Mouse (Mus musculus): ENCODE results near the gene Tfe3.
"Not testable (repeated sequence)": the region's sequence is repeated elsewhere in the genome, so short reads cannot be mapped to it uniquely, and the experiment has no call there.

The Tfe3 gene

GRCm38 (mm10) chrX:7750432-7751116, 11.8 kb upstream of the Tfe3 start, which contains the start of gene Ccdc120:
Ccdc120 (minus strand) TSS chrX:7750905.
- DNase-seq (ENCODE audit: extremely low read depth, insufficient read length, low spot score): peak; percentile 82

- not testable (repeated sequence) for DNase-seq (ENCODE audit: extremely low read depth, insufficient read length, low spot score)
Observed at GRCm38 (mm10) chrX:7753627-7754026, 8.7 kb upstream of the Tfe3 start.

GRCm38 (mm10) chrX:7762921-7763197, 499 bp downstream of the Tfe3 start:
- no peak for DNase-seq (ENCODE audit: extremely low read depth, insufficient read length, low spot score)

- DNase-seq (ENCODE audit: extremely low read depth, insufficient read length, low spot score): peak; percentile 63
Observed at GRCm38 (mm10) chrX:7763631-7764393, 1.5 kb downstream of the Tfe3 start.

- no peak for DNase-seq (ENCODE audit: extremely low read depth, insufficient read length, low spot score)
Observed at GRCm38 (mm10) chrX:7764657-7765280, 2.4 kb downstream of the Tfe3 start.

GRCm38 (mm10) chrX:7765281-7765670, 2.9 kb downstream of the Tfe3 start:
- no peak for DNase-seq (ENCODE audit: extremely low read depth, insufficient read length, low spot score)

- DNase-seq (ENCODE audit: extremely low read depth, insufficient read length, low spot score): peak; percentile 80
Observed at GRCm38 (mm10) chrX:7765764-7766163, 3.4 kb downstream of the Tfe3 start.

GRCm38 (mm10) chrX:7769302-7770017, 7.1 kb downstream of the Tfe3 start:
- DNase-seq (ENCODE audit: extremely low read depth, insufficient read length, low spot score): no peak

- DNase-seq (ENCODE audit: extremely low read depth, insufficient read length, low spot score): no peak
Observed at GRCm38 (mm10) chrX:7772766-7773165, 10.4 kb downstream of the Tfe3 start.

- DNase-seq (ENCODE audit: extremely low read depth, insufficient read length, low spot score): no peak
Observed at GRCm38 (mm10) chrX:7775501-7776205, 13.3 kb downstream of the Tfe3 start.

GRCm38 (mm10) chrX:7776329-7777082, 14.1 kb downstream of the Tfe3 start:
- no peak for DNase-seq (ENCODE audit: extremely low read depth, insufficient read length, low spot score)

- no peak for DNase-seq (ENCODE audit: extremely low read depth, insufficient read length, low spot score)
Observed at GRCm38 (mm10) chrX:7778450-7779244, 16.3 kb downstream of the Tfe3 start.

GRCm38 (mm10) chrX:7779294-7779693, 16.9 kb downstream of the Tfe3 start:
- no peak for DNase-seq (ENCODE audit: extremely low read depth, insufficient read length, low spot score)

GRCm38 (mm10) chrX:7782603-7783092, 20.3 kb downstream of the Tfe3 start:
- no peak for DNase-seq (ENCODE audit: extremely low read depth, insufficient read length, low spot score)

GRCm38 (mm10) chrX:7789542-7790136, 27.3 kb downstream of the Tfe3 start, which contains the start of gene Gripap1:
Gripap1 (plus strand) TSS chrX:7789765.
- peak; percentile 68 for DNase-seq (ENCODE audit: extremely low read depth, insufficient read length, low spot score)

GRCm38 (mm10) chrX:7790309-7790708, 27.9 kb downstream of the Tfe3 start:
- no peak for DNase-seq (ENCODE audit: extremely low read depth, insufficient read length, low spot score)

GRCm38 (mm10) chrX:7793361-7793760, 31.0 kb downstream of the Tfe3 start:
- DNase-seq (ENCODE audit: extremely low read depth, insufficient read length, low spot score): no peak

GRCm38 (mm10) chrX:7795016-7795415, 32.7 kb downstream of the Tfe3 start:
- DNase-seq (ENCODE audit: extremely low read depth, insufficient read length, low spot score): no peak

Measured in 3134 (cell line).